Mouse (Mus musculus) megakaryocyte, embryonic 14.5 days (primary cell): ENCODE data around the gene Soat2. TPM values are rescaled to one million over a fixed set of nuclear protein-coding genes. Genes with fewer than 3 reads are reported as not detected.

ENCODE experiments used
- H3K27me3 ChIP-seq: replicated peaks from 2 replicates; pipeline ENCODE3; 2012; ENCODE audit warnings: inconsistent platforms
- H3K36me3 ChIP-seq: replicated peaks from 2 replicates; pipeline ENCODE3; 2012; ENCODE audit warnings: low read length, inconsistent platforms, mixed read lengths
- H3K4me1 ChIP-seq: 2 replicates; pipeline ENCODE4 v1.6.1; 2012; ENCODE audit warnings: inconsistent platforms
- H3K4me3 ChIP-seq: replicated peaks from 2 replicates; pipeline ENCODE3; 2012; ENCODE audit warnings: moderate library complexity, mild to moderate bottlenecking, inconsistent platforms
- H3K9me3 ChIP-seq: 2 replicates; pipeline ENCODE4 v1.6.1; 2012; ENCODE audit warnings: inconsistent platforms
- FLI1 ChIP-seq: IDR thresholded peaks from 2 replicates; pipeline ENCODE4 v1.6.1; 2012; ENCODE audit warnings: low read length, inconsistent platforms, mixed read lengths
- GATA1 ChIP-seq: IDR thresholded peaks from 3 replicates; pipeline ENCODE4 v1.6.1; 2012; ENCODE audit warnings: mixed read lengths, low read length, inconsistent platforms, borderline replicate concordance
- polyA plus RNA-seq: library from polyadenylated mRNA; stranded (reverse); fragments of >175 nt; gene quantifications from 2 replicates; pipeline ENCODE4 v1.2.3, GENCODE M21; 2012; ENCODE audit warnings: low replicate concordance; ENCODE audit not compliant: insufficient read depth

Soat2 gene
- polyA plus RNA-seq, 1 experiment, result 3.6 TPM

DNA sequence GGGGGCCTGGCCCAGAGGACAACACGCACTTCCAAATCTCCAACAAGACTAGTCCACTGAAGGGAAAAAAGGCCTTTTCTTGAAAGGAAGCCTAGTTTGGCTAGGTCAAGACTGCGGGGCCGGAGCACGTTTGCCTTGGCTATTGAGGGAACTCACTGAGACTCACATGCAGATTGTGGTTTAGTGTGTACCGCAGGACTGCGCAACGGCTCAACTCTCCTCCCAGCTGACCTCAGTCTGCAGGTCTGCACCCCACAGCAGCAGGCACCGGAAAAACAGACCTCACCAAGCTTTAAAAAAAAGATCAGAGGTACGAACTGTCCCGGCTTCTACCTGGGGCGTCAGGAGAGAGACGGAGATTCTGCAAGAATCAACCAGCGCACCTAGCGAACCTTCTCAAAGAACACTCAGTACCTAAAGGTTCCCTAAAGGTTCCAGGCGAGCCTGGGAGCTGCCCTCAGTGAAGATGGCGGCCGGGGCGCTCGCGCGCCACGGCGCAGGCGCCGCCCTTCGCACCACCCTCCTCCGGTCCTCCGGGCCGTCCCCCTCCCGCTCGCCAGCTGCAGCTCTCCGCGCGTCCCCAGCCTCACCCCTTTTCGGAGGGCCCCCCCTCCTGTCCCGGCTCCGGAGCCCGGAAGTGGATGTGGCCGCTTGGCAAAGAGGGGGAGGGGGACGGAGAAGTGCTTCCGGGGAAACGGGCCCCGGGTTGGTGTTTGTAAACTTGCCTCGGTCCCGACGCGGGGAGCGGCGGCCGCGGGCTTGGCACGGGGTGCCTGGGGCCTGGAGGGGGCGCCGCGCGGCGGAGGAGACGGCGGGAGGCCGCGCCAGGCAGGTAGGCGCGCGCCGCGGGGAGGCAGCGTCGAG is 52.9 kb downstream of the Soat2 start, which contains the start of gene Zfp740:
TSS of gene Zfp740 (plus strand) at position 279 of the 864 bp plus-strand sequence.
- Histone ChIP-seq H3K4me1 (peaks cover 50% of the 10 kb centered on the region), H3K9me3 (no peaks in the 10 kb centered on the region), H3K4me3 (peak within 1 kb of the TSS; percentile 93), H3K36me3 (peaks cover 42% of the 10 kb centered on the region), H3K27me3 (peaks cover 5% of the 10 kb centered on the region)
- TF ChIP-seq FLI1 (no peak), GATA1 (no peak)

DNA sequence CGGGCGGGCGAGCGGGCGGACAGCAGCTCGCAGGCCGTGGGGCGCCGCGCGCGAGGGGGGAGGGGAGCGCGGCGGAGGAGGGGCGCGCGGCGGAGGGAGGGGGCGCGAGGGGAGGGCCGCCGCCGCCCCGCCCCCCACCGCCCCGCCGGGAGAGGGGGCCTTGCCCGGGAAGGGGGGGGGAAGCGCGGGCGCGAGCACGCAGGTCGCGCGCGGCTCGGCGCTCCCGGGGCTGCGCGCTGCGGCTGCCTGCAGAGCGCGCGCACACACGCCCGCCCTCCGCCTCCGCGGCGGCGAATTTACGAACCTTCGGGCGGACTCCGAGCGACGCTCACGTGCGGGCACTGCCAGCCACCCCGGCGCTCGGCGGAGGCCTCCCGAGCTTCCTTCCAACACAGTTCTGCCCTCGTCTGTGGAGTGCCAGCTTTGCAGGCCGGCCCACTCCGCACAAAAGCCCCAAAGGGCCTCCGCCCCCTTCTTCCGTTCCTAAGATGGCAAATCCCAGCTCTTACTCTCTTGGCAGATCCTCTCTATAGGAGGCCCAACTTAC is 53.6 kb downstream of the Soat2 start:
- Histone ChIP-seq H3K4me1 (peaks cover 53% of the 10 kb centered on the region), H3K36me3 (peaks cover 49% of the 10 kb centered on the region)

DNA sequence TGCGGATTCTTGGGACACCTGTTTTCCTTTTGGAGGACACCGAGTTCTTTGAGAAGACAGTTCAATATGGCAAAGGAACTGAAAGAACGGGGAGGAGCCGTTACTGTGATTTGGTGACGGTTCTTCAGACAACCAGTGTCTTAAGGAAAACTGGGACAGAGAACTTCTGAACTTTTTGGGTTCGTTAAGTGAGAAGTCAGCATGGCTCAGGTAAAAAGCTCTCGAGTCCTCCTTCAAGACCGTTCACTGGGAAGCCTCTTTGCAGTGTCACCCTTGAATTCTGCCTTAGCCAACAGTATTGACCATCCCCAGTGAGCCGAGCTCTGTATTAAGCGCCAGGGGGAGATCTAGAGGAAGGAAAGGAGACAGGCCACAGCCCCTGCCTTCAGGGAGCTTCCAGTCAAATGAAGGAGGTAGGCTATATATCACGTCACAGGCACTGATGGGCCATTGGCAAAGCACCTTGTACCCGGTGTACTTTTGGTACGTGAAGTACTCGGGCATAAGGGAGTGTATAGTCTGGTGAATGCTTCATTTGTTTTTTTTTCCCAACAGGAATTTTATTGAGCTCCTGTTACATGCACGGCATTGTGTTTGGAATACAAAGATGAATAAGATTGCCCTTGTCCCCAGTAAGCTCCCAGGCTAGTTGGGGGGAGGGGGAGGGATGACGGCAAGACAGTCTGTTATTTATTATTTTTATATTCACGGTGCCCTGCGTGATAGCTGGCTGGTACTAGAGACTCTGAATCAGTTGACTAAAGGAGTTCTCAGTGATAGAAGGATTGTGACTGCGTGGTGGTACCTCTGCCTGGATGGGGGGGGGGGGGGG is 54.6 kb downstream of the Soat2 start, which contains the start of gene Csad:
TSS of gene Csad (minus strand) at position 51 of the 832 bp plus-strand sequence.
- Histone ChIP-seq H3K4me3 (peak within 1 kb of the TSS; percentile 93), H3K4me1 (peaks cover 49% of the 10 kb centered on the region), H3K9me3 (no peaks in the 10 kb centered on the region), H3K36me3 (peaks cover 56% of the 10 kb centered on the region), H3K27me3 (no peaks in the 10 kb centered on the region)
- no peak for TF ChIP-seq FLI1
- no peak for TF ChIP-seq GATA1

More for the DNA sequence above, 53.6 kb downstream of the Soat2 start:
- TF ChIP-seq FLI1 (no peak), GATA1 (no peak)
- Histone ChIP-seq H3K4me3 (peak overlapping the region; percentile 93), H3K27me3 (peaks cover 3% of the 10 kb centered on the region), H3K9me3 (no peaks in the 10 kb centered on the region)

DNA sequence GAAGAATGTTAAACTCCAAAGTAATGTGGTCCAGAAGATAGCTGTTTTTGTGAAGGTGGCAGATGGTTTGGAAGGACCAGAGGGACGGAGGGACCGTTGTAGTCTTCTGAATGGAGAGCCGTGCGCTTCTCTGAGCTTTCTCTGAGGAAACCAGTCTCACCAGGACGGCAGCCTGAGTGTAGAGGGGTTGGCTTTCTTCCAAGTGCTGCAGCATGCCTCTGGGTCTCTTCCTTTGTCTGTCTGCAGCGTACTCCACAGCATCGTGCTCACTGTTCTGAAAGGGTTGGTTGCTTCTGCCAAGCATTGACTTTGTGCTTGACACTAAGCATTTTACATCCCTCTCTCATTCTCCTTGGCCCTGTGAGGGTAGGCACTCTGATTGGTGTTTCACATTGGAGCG is 55.5 kb downstream of the Soat2 start:
- Histone ChIP-seq H3K9me3 (no peaks in the 10 kb centered on the region), H3K36me3 (peaks cover 62% of the 10 kb centered on the region), H3K4me1 (peaks cover 56% of the 10 kb centered on the region), H3K27me3 (no peaks in the 10 kb centered on the region), H3K4me3 (no peak overlapping the region)
- TF ChIP-seq FLI1 (no peak), GATA1 (no peak)

DNA sequence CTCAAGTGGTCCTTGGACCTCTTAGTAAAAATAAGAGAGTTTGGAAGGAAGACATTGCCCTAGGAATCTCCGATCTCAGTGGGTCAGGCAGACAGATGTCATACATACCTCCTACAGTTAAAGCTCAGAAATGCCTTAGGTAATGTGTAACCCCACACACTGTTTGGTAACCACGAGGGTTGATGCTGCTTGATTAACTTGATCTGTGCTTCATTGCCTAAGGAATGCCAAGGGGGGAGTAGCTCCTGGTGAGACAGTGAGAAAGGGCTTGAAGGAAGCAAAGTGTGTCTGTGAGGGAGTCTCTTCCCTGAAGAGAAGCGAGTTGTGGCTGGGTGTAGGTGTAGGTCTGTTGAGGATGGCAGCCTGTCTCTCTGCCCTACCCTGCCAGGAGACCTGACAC is 57.0 kb downstream of the Soat2 start:
- Histone ChIP-seq H3K27me3 (no peaks in the 10 kb centered on the region), H3K9me3 (no peaks in the 10 kb centered on the region), H3K4me3 (no peak overlapping the region), H3K4me1 (peaks cover 56% of the 10 kb centered on the region), H3K36me3 (peaks cover 73% of the 10 kb centered on the region)
- TF ChIP-seq GATA1 (no peak), FLI1 (no peak)

DNA sequence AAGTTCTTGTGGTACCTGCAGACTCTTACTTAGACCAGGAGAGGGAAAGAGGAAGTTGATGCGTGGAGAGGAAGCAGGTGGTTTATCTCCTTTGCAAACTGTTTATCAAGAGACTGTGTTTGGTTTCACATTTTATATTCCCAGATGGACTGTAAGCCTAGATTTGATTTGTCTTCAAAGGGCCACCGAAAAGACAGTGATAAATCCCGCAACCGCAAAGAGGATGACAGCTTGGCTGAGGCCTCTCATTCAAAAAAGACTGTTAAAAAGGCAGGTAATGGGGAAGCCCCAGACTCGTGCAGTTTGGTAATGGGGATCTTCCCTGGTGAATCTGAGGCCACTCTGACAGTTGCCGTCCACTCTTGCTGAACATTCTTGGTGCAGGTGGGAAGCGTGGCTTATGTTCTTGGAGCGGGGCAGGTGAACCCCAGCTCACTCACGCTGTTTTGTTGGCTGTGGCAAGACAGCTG is 57.8 kb downstream of the Soat2 start:
- H3K36me3 ChIP-seq, result peaks cover 81% of the 10 kb centered on the region
- H3K4me1 ChIP-seq, result peaks cover 57% of the 10 kb centered on the region
- H3K4me3 ChIP-seq, result no peak overlapping the region
- no peaks in the 10 kb centered on the region for H3K9me3 ChIP-seq
- no peak for TF ChIP-seq FLI1
- TF ChIP-seq GATA1, result no peak
- no peaks in the 10 kb centered on the region for H3K27me3 ChIP-seq

DNA sequence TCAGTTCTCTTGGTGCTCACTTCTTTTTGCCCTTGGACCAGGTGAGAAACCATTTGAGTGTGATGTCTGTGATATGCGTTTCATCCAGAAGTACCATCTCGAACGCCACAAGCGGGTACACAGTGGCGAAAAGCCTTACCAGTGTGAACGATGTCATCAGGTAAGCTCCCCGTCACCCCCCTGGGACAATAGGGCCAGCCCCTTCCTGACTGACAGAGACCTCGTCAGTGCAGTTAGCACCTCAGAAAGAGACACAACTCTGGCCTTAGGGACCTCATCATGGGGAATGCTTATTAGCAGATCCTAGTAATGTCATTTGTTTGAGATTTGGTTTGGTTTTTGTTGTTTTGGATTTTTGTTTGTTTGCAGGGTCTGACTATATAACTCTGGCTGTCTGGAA is 58.8 kb downstream of the Soat2 start:
- Histone ChIP-seq H3K9me3 (no peaks in the 10 kb centered on the region), H3K4me3 (no peak overlapping the region), H3K36me3 (peaks cover 91% of the 10 kb centered on the region), H3K4me1 (peaks cover 60% of the 10 kb centered on the region), H3K27me3 (no peaks in the 10 kb centered on the region)
- TF ChIP-seq FLI1 (no peak), GATA1 (no peak)

DNA sequence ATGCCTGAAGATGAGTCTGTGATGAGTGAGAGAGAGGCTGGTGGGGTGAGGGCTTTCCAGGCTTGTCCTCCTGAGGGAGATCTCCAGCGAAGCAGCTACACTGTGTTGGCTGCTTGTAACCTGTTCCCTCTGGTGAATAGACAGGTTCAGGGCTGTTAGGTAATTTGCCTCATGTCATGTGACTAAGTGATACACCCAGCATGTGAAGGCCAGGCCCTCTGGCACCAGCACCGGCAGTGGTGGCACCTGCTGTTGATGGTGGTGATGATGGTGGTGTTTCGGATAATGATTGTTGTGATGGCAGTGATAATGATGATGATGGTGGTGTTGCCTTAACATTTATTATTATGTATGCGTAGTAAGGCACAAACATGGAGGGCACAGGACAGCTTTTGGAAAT is 60.5 kb downstream of the Soat2 start:
- TF ChIP-seq FLI1 (no peak), GATA1 (no peak)
- no peak overlapping the region for H3K4me3 ChIP-seq
- H3K36me3 ChIP-seq, result peaks cover 91% of the 10 kb centered on the region

DNA sequence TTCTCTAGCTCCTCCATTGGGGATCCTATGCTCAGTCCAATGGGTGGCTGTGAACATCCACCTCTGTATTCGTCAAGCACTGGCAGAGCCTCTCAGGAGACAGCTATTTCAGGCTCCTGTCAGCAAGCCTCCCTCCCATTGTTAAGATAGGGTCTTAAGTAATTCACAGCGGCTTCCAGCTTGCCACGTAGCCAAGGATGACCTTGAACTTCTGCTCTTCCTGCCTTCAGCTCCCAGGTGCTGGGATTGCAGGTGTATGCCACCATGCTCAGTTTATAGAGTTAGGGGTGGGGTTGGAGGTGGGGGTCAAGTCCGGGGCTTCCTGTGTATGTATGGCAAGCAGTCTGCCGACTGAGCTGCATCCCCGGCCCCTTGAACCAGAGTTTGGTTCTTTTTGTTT is 61.6 kb downstream of the Soat2 start:
- TF ChIP-seq FLI1, result no peak
- no peak for TF ChIP-seq GATA1
- peaks cover 92% of the 10 kb centered on the region for H3K36me3 ChIP-seq
- no peaks in the 10 kb centered on the region for H3K9me3 ChIP-seq
- no peaks in the 10 kb centered on the region for H3K27me3 ChIP-seq
- H3K4me1 ChIP-seq, result peaks cover 39% of the 10 kb centered on the region
- H3K4me3 ChIP-seq, result no peak overlapping the region

More for the DNA sequence above, 60.5 kb downstream of the Soat2 start:
- H3K4me1 ChIP-seq, result peaks cover 43% of the 10 kb centered on the region
- no peaks in the 10 kb centered on the region for H3K27me3 ChIP-seq
- H3K9me3 ChIP-seq, result no peaks in the 10 kb centered on the region

Other genes with a start within 250 kb of the Soat2 start
- not detected in 2 replicates for gene Krt4, start 225.8 kb upstream of the Soat2 start, polyA plus RNA-seq
- gene Krt79, start 210.2 kb upstream of the Soat2 start, polyA plus RNA-seq, result not detected in 2 replicates
- gene Krt78, start 196.2 kb upstream of the Soat2 start, polyA plus RNA-seq, result not detected in 2 replicates
- not detected in 2 replicates for gene Krt8, start 146.0 kb upstream of the Soat2 start, polyA plus RNA-seq
- gene Krt18, start 122.3 kb upstream of the Soat2 start, polyA plus RNA-seq, result 0.06 TPM in 1 of 2 replicates, not detected in the other
- gene Eif4b, start 76.8 kb upstream of the Soat2 start, polyA plus RNA-seq, result 18.2 and 102 TPM in 2 replicates
- 0.43 TPM in 1 of 2 replicates, not detected in the other for gene Tns2, start 50.1 kb upstream of the Soat2 start, polyA plus RNA-seq
- 9.5 and 25.9 TPM in 2 replicates for gene Spryd3, start 14.3 kb upstream of the Soat2 start, polyA plus RNA-seq
- gene Igfbp6, start 6.2 kb upstream of the Soat2 start, polyA plus RNA-seq, result 1.2 TPM in 1 of 2 replicates, not detected in the other
- gene Zfp740, start 52.7 kb downstream of the Soat2 start, polyA plus RNA-seq, result 2.5 and 3.8 TPM in 2 replicates
- 13.8 and 14.5 TPM in 2 replicates for gene Csad, start 54.2 kb downstream of the Soat2 start, polyA plus RNA-seq
- 1.9 and 19.9 TPM in 2 replicates for gene Itgb7, start 81.4 kb downstream of the Soat2 start, polyA plus RNA-seq
- gene Rarg, start 107.0 kb downstream of the Soat2 start, polyA plus RNA-seq, result 68.7 and 69.9 TPM in 2 replicates
- not detected in 2 replicates for gene Gm9918, start 120.0 kb downstream of the Soat2 start, polyA plus RNA-seq
- gene Mfsd5, start 128.9 kb downstream of the Soat2 start, polyA plus RNA-seq, result 72.6 and 109 TPM in 2 replicates
- gene Espl1, start 145.7 kb downstream of the Soat2 start, polyA plus RNA-seq, result 7.5 and 12.3 TPM in 2 replicates
- gene Pfdn5, start 175.6 kb downstream of the Soat2 start, polyA plus RNA-seq, result 5.9 and 58.8 TPM in 2 replicates
- 35.8 and 92.1 TPM in 2 replicates for gene Myg1, start 181.2 kb downstream of the Soat2 start, polyA plus RNA-seq
- gene Aaas, start 200.2 kb downstream of the Soat2 start, polyA plus RNA-seq, result 51.2 and 84.3 TPM in 2 replicates
- 0.10 TPM in 1 of 2 replicates, not detected in the other for gene Sp7, start 216.7 kb downstream of the Soat2 start, polyA plus RNA-seq